Mouse (Mus musculus) thymus, postnatal 0 days (tissue): ENCODE measurements around the gene Zfp518b. TPM values are rescaled to one million over a fixed set of nuclear protein-coding genes. Genes with fewer than 3 reads are reported as not detected.

Experiments
- DNase-seq: peaks from one replicate; pipeline ENCODE4 v3.0.0-alpha.2; 2015; ENCODE audit warnings: low spot score
- polyA plus RNA-seq: library from polyadenylated mRNA; unstranded; fragments of >200 nt; fragmentation: Nextera tagmentation; extraction: Ambion mirVana; gene quantifications from 2 replicates; pipeline ENCODE4 v1.2.1, GENCODE M21; 2015

Zfp518b gene
- polyA plus RNA-seq, 1 experiment from 2014 or later = 2.7 TPM

GRCm38 (mm10) chr5:38634321-38635164, 50.1 kb downstream of the Zfp518b start:
- DNase-seq = no peak

GRCm38 (mm10) chr5:38632463-38633449, 51.9 kb downstream of the Zfp518b start:
- peak; percentile 67 for DNase-seq

- DNase-seq = no peak
These were observed 56.6 kb downstream of the Zfp518b start for GRCm38 (mm10) chr5:38628023-38628422.

GRCm38 (mm10) chr5:38626883-38627282, 57.7 kb downstream of the Zfp518b start:
- DNase-seq = no peak

- peak; percentile 6 for DNase-seq
These were observed 63.8 kb downstream of the Zfp518b start for GRCm38 (mm10) chr5:38620783-38621182.

- DNase-seq = no peak
These were observed 65.7 kb downstream of the Zfp518b start for GRCm38 (mm10) chr5:38618908-38619307.

Other genes starting within 250 kb of the Zfp518b start
- gene Slc2a9, start 181.7 kb downstream of the Zfp518b start, polyA plus RNA-seq = 4.7 and 5.2 TPM in 2 replicates
- 265 and 280 TPM in 2 replicates for gene Wdr1, start 121.6 kb downstream of the Zfp518b start, polyA plus RNA-seq
- 1.6 and 2.0 TPM in 2 replicates for gene Clnk, start 192.0 kb upstream of the Zfp518b start, polyA plus RNA-seq